Mouse (Mus musculus): ENCODE data around the gene Tgfbr2. TPM values are rescaled to one million over a fixed set of nuclear protein-coding genes. Genes with fewer than 3 reads are reported as not detected.

The Tgfbr2 gene
- polyA plus RNA-seq, 1 experiment from 2014 or later = 7.2 TPM

- Histone ChIP-seq H3K4me3 (replicated peaks) (no peak overlapping the region), H3K9me3 (replicated peaks) (no peaks in the 10 kb centered on the region), H3K27ac (replicated peaks) (no peak overlapping the region), H3K9ac (replicated peaks) (no peak overlapping the region), H3K27me3 (replicated peaks) (no peaks in the 10 kb centered on the region), H3K36me3 (no peaks in the 10 kb centered on the region), H3K4me2 (no peak overlapping the region), H3K4me1 (peaks cover 8% of the 10 kb centered on the region; the same call in 1 of the 2 replicates)
- ATAC-seq (ENCODE audit: low FRiP score) = no peak
- 91% methylated on average over 6 of the region's 6 CpGs for WGBS
Observed at GRCm38 (mm10) chr9:116214296-116214695, 39.1 kb upstream of the Tgfbr2 start.

- H3K4me3 ChIP-seq (replicated peaks) = no peak overlapping the region
- no peak overlapping the region for H3K4me2 ChIP-seq
- H3K9ac ChIP-seq (replicated peaks) = no peak overlapping the region
- 0 out of 2 replicates have a peak, but pooled peaks cover 3% of the 10 kb centered on the region for H3K4me1 ChIP-seq
- H3K27ac ChIP-seq (replicated peaks) = 0 out of 2 replicates have a peak overlapping the region, but pooled peaks have one; percentile 30
- no peaks in the 10 kb centered on the region for H3K36me3 ChIP-seq
- H3K9me3 ChIP-seq (replicated peaks) = no peaks in the 10 kb centered on the region
- no peak for ATAC-seq (ENCODE audit: low FRiP score)
- no peaks in the 10 kb centered on the region for H3K27me3 ChIP-seq (replicated peaks)
- WGBS = 49% methylated on average over 8 of the region's 8 CpGs
Observed at GRCm38 (mm10) chr9:116212915-116213619, 37.9 kb upstream of the Tgfbr2 start.

DNA sequence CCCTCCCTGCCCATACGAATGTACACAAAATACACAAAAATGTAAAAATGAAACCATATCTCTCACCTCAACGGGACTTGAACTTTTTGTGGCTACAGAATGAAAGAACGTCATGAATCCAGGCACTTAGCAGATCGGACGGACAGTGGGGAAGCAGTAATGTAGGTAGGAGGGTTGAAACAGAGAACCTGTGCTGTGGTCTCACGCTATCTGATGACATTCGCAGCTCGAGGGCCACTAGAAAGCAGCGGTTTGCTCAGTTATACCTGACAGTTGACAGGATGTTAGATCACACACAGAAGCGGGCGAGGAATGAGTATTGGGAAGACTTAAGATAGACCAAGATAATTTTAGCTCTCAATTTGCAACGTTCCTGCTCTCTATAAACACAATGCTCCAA lies 36.9 kb upstream of the Tgfbr2 start:
- Histone ChIP-seq H3K9ac (replicated peaks) (no peak overlapping the region), H3K9me3 (replicated peaks) (no peaks in the 10 kb centered on the region), H3K36me3 (no peaks in the 10 kb centered on the region), H3K4me3 (replicated peaks) (no peak overlapping the region), H3K27me3 (replicated peaks) (no peaks in the 10 kb centered on the region), H3K4me2 (no peak overlapping the region), H3K27ac (replicated peaks) (no peak overlapping the region), H3K4me1 (0 out of 2 replicates have a peak, but pooled peaks cover 3% of the 10 kb centered on the region)
- no peak for ATAC-seq (ENCODE audit: low FRiP score)
- 84% methylated on average over 12 of the region's 12 CpGs for WGBS

DNA sequence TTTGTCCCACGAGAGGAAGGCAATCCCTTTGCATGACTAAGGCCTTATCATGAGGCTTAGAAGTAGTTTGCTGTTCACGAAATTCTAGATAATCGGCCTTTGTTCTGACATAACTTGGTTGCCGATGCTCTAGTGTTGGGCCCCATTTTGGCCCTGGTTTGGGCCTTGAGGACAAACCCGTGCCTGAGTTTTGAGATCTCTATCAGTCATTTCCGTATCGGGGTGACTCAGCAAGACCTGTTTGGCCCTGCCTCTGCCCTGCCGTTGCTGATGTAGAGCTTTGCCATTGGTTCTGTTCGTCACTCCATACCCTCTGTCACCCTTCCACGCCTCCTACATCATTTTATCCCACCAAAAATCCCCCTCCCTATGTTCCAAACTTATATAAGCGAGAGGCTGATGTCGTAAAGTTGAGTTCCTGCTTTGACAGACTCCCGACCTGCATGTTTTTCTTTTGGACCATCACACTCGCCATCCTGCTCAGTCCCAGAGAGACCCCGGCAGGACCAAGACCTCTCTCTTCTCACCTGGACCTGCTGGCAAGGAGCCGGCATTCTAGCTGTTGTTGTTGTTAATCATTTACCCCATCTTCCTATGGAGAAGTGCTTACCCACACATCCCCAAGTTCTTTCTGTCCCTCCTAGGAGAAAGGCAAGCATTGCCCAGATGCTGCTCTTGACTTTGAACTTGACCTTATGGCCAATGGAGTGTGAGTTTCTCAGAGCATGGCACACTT lies 33.2 kb upstream of the Tgfbr2 start:
- Histone ChIP-seq H3K36me3 (no peaks in the 10 kb centered on the region), H3K4me3 (replicated peaks) (no peak overlapping the region), H3K27me3 (replicated peaks) (no peaks in the 10 kb centered on the region), H3K4me2 (no peak overlapping the region), H3K9ac (replicated peaks) (no peak overlapping the region), H3K27ac (replicated peaks) (no peak overlapping the region), H3K4me1 (peaks cover 6% of the 10 kb centered on the region; the same call in 1 of the 2 replicates), H3K9me3 (replicated peaks) (no peaks in the 10 kb centered on the region)
- ATAC-seq (ENCODE audit: low FRiP score) = no peak
- WGBS = 91% methylated on average over 16 of the region's 16 CpGs

GRCm38 (mm10) chr9:116206901-116207300 lies 31.7 kb upstream of the Tgfbr2 start:
- no peak overlapping the region for H3K4me3 ChIP-seq (replicated peaks)
- H3K27me3 ChIP-seq (replicated peaks) = no peaks in the 10 kb centered on the region
- H3K4me2 ChIP-seq = no peak overlapping the region
- H3K36me3 ChIP-seq = no peaks in the 10 kb centered on the region
- H3K27ac ChIP-seq (replicated peaks) = 0 out of 2 replicates have a peak overlapping the region, but pooled peaks have one; percentile 23
- no peak for ATAC-seq (ENCODE audit: low FRiP score)
- H3K4me1 ChIP-seq = peaks cover 3% of the 10 kb centered on the region; the same call in 1 of the 2 replicates
- WGBS = 23% methylated on average over 2 of the region's 2 CpGs
- no peak overlapping the region for H3K9ac ChIP-seq (replicated peaks)
- no peaks in the 10 kb centered on the region for H3K9me3 ChIP-seq (replicated peaks)

DNA sequence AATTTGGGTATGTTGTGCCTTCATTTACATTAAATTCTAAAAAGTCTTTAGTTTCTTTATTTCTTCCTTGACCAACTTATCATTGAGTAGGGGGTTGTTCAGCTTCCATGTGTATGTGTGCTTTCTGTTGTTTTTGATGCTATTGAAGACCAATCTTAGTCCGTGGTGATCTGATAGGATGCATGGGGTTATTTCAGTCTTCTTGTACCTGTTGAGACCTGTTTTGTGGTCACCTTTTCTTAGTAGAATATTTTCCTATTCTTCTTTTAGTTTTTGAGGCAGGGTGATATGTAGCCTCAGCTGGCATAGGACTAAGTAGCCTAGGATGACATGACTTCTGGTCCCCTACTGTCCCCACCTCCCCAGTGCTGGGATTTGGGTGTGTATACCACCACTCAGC lies 28.5 kb upstream of the Tgfbr2 start:
- Histone ChIP-seq H3K27me3 (replicated peaks) (no peaks in the 10 kb centered on the region), H3K27ac (replicated peaks) (no peak overlapping the region)
- 94% methylated on average over 1 of the region's 1 CpGs for WGBS

GRCm38 (mm10) chr9:116199127-116199526 lies 24.0 kb upstream of the Tgfbr2 start:
- Histone ChIP-seq H3K9me3 (replicated peaks) (no peaks in the 10 kb centered on the region), H3K36me3 (no peaks in the 10 kb centered on the region)

More for the DNA sequence above, 28.5 kb upstream of the Tgfbr2 start:
- no peak overlapping the region for H3K4me2 ChIP-seq
- H3K36me3 ChIP-seq = no peaks in the 10 kb centered on the region
- H3K9ac ChIP-seq (replicated peaks) = no peak overlapping the region
- no peak overlapping the region for H3K4me3 ChIP-seq (replicated peaks)
- no peaks in the 10 kb centered on the region for H3K9me3 ChIP-seq (replicated peaks)
- H3K4me1 ChIP-seq = peaks cover 10% of the 10 kb centered on the region
- ATAC-seq (ENCODE audit: low FRiP score) = no peak

GRCm38 (mm10) chr9:116198488-116198887 lies 23.3 kb upstream of the Tgfbr2 start:
- no peak overlapping the region for H3K4me2 ChIP-seq
- no peaks in the 10 kb centered on the region for H3K9me3 ChIP-seq (replicated peaks)
- no peaks in the 10 kb centered on the region for H3K27me3 ChIP-seq (replicated peaks)
- 18% methylated on average over 9 of the region's 9 CpGs for WGBS
- no peak overlapping the region for H3K4me3 ChIP-seq (replicated peaks)
- no peak for ATAC-seq (ENCODE audit: low FRiP score)
- no peaks in the 10 kb centered on the region for H3K36me3 ChIP-seq
- H3K4me1 ChIP-seq = peaks cover 13% of the 10 kb centered on the region
- H3K27ac ChIP-seq (replicated peaks) = no peak overlapping the region
- no peak overlapping the region for H3K9ac ChIP-seq (replicated peaks)

More at GRCm38 (mm10) chr9:116199127-116199526, 24.0 kb upstream of the Tgfbr2 start:
- Histone ChIP-seq H3K27me3 (replicated peaks) (no peaks in the 10 kb centered on the region), H3K4me3 (replicated peaks) (no peak overlapping the region), H3K9ac (replicated peaks) (no peak overlapping the region), H3K4me2 (no peak overlapping the region), H3K4me1 (peaks cover 13% of the 10 kb centered on the region), H3K27ac (replicated peaks) (no peak overlapping the region)
- ATAC-seq (ENCODE audit: low FRiP score) = no peak
- WGBS = 49% methylated on average over 9 of the region's 9 CpGs

- 92% methylated on average over 11 of the region's 11 CpGs for WGBS
- no peak for ATAC-seq (ENCODE audit: low FRiP score)
- Histone ChIP-seq H3K36me3 (no peaks in the 10 kb centered on the region), H3K4me1 (peaks cover 13% of the 10 kb centered on the region), H3K4me2 (no peak overlapping the region), H3K27ac (replicated peaks) (no peak overlapping the region), H3K9me3 (replicated peaks) (no peaks in the 10 kb centered on the region), H3K9ac (replicated peaks) (no peak overlapping the region), H3K4me3 (replicated peaks) (no peak overlapping the region), H3K27me3 (replicated peaks) (no peaks in the 10 kb centered on the region)
Observed at GRCm38 (mm10) chr9:116197491-116198170, 22.5 kb upstream of the Tgfbr2 start.

GRCm38 (mm10) chr9:116193889-116194450 lies 18.8 kb upstream of the Tgfbr2 start:
- no peak for ATAC-seq (ENCODE audit: low FRiP score)
- no peak overlapping the region for H3K27ac ChIP-seq (replicated peaks)
- no peak overlapping the region for H3K4me3 ChIP-seq (replicated peaks)
- no peaks in the 10 kb centered on the region for H3K27me3 ChIP-seq (replicated peaks)
- H3K4me1 ChIP-seq = peaks cover 8% of the 10 kb centered on the region
- no peak overlapping the region for H3K4me2 ChIP-seq
- no peaks in the 10 kb centered on the region for H3K36me3 ChIP-seq
- no peaks in the 10 kb centered on the region for H3K9me3 ChIP-seq (replicated peaks)
- WGBS = 88% methylated on average over 4 of the region's 4 CpGs
- no peak overlapping the region for H3K9ac ChIP-seq (replicated peaks)

DNA sequence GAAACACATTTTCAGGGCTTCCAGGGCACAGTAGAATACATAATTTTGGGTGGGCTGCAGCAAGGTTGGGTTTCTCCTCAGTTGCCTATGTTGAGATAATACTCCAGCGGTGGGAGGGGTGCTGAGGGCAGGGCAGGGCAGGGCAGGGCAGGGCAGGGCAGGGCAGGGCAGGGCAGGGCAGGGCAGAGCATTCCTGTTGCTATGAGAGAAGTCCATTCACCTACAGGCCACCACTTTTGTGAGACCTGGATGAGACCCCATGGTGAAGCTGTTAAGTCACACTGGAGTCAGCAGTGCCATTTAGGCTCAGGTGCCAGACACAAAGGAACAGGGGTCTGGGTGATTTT lies 18.3 kb upstream of the Tgfbr2 start:
- Histone ChIP-seq H3K27ac (replicated peaks) (no peak overlapping the region), H3K4me3 (replicated peaks) (no peak overlapping the region), H3K36me3 (no peaks in the 10 kb centered on the region), H3K27me3 (replicated peaks) (no peaks in the 10 kb centered on the region), H3K4me1 (peaks cover 4% of the 10 kb centered on the region; the same call in 1 of the 2 replicates), H3K9me3 (replicated peaks) (no peaks in the 10 kb centered on the region), H3K9ac (replicated peaks) (no peak overlapping the region), H3K4me2 (no peak overlapping the region)
- ATAC-seq (ENCODE audit: low FRiP score) = no peak
- 89% methylated on average over 1 of the region's 1 CpGs for WGBS
